Mouse (Mus musculus) adrenal gland, postnatal 4 days (tissue): ENCODE results near the gene Ctxn2. TPM values are rescaled to one million over a fixed set of nuclear protein-coding genes. Genes with fewer than 3 reads are reported as not detected.
A peak's percentile ranks its signal among the peaks of the same experiment; 100 is the strongest.
"Not testable (repeated sequence)": the region's sequence is repeated elsewhere in the genome, so short reads cannot be mapped to it uniquely, and the experiment has no call there.

Source experiments
- DNase-seq, 2 experiments: peaks; one replicate each; pipeline ENCODE4 v3.0.0; 2021 to 2022; ENCODE audit warnings: low spot score in 2 of 2, mixed read lengths in 2 of 2
- long read RNA-seq, 2 experiments: library from polyadenylated mRNA; stranded (forward); transcript quantifications; one replicate each; pipeline ENCODE4 v2.0.0; 2021
- total RNA-seq, 2 experiments: library from RNA; stranded (reverse); gene quantifications; 2 replicates each; pipeline ENCODE4 v1.2.3; 2021

The Ctxn2 gene
- not detected for total RNA-seq
- long read RNA-seq, experiment 1: 0 reads
- long read RNA-seq, experiment 2: 0 reads

- peak; percentile 58 to 73 for DNase-seq
Measured at GRCm38 (mm10) chr2:125135903-125136811, at the start of gene Ctxn2. Ctxn2 (plus strand) TSS chr2:125136692.

DNA sequence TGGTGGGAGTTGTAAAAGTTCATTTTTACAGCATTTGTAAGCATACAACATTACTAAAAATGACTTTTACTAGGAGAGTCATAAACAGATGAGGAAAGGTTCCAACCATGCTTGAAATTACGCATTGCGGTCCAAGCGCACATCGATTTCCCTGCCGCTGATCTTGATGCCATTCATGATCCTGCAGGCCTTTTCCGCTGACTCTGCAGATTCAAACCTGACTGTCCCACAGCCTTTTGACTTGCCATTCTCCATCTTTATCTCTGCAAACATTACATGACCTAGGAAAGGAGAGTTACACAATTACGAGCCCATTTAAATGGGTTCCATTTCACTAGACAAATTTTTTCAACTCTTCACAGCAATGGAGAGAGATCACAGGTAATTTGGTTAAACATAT lies 47.7 kb upstream of the Ctxn2 start:
- DNase-seq: no peak

- DNase-seq: not testable (repeated sequence)
Measured at GRCm38 (mm10) chr2:125092123-125092522, 44.4 kb upstream of the Ctxn2 start.

DNA sequence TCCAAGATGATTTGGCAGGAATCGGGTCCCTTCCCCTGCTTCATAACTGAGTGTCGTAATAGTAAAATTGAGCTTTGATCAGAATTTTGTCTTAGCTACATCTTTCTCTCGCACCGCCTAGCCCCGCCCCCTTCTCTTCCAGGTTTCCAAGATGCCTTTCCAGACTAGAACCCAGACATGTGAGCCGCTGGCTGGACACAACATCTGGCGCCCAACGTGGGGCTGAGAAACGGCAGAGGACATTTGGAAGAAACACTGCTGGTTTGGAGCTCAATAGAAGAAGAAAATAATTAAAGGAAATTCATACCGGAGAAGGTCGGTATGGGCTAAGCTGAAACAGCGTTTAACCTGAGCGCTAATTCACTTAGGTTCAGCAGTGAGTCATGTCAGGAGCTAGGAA lies 32.0 kb upstream of the Ctxn2 start:
- DNase-seq: not testable (repeated sequence)

- not testable (repeated sequence) for DNase-seq
Measured at GRCm38 (mm10) chr2:125106536-125106935, 30.0 kb upstream of the Ctxn2 start.

- DNase-seq: no peak
Measured at GRCm38 (mm10) chr2:125119381-125120110, 16.9 kb upstream of the Ctxn2 start.

DNA sequence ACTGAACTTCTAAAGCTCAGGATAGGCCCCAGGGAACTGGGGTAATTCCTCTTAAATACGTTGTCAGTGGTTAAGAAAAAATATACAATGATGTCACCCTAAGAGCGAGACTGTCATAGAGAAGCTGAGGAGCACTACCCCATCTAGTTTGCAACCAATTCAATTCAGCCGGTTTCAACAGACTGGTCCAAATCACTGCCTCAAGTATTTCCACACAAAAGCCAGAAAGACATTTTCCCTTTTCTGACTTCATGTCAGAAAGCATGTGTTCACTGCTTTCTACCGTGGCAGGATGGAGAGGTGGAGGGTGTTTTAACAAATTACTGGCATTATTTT lies 14.2 kb upstream of the Ctxn2 start:
- DNase-seq: no peak

GRCm38 (mm10) chr2:125122624-125123476 lies 13.6 kb upstream of the Ctxn2 start:
- peak; percentile 17 to 28 for DNase-seq

- DNase-seq: peak; percentile 64 to 76
Measured at GRCm38 (mm10) chr2:125123477-125123852, 13.0 kb upstream of the Ctxn2 start, which contains the start of gene Myef2. Myef2 (minus strand) TSS chr2:125123661.

- DNase-seq: no peak
Measured at GRCm38 (mm10) chr2:125125824-125126223, 10.7 kb upstream of the Ctxn2 start.

DNA sequence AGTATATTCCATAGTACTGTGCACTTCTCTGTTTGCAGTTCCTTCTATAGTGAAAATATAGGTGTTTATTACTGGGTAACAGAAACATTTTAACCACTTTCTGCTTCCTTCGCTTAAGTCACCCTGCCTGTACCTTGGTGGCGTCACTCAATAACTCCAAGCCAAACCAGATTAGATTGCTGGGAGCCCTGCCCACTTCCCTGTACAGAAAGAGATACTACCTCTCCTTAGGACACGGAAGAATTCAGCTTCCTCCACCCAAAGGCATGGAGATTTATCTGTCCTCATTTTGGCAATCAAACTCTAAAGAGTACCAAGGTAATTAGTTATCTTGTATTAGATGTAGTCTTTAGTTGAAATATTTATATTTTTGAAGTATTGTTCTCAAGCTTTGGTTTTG lies 9.7 kb upstream of the Ctxn2 start:
- no peak for DNase-seq

DNA sequence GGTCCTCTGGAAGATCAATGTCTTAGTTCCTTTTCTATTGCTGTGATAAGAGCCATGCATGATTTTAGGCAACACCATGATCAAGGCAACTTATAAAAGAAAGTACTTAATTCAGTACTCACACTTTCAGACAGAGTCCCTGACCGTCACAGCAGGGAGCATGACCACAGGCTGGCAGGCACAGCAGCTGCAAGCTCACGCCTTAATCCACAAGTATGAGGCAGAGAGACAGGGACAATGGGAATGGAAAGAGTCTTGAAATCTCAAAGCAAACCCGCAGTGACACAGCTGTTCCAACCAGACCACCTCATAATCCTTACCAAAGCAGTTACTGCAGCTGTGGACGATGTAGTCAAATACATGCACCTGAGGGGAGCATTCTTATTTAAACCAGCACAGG lies 2.4 kb upstream of the Ctxn2 start:
- DNase-seq: no peak

GRCm38 (mm10) chr2:125136846-125137245 lies 354 bp downstream of the Ctxn2 start:
- DNase-seq: no peak

DNA sequence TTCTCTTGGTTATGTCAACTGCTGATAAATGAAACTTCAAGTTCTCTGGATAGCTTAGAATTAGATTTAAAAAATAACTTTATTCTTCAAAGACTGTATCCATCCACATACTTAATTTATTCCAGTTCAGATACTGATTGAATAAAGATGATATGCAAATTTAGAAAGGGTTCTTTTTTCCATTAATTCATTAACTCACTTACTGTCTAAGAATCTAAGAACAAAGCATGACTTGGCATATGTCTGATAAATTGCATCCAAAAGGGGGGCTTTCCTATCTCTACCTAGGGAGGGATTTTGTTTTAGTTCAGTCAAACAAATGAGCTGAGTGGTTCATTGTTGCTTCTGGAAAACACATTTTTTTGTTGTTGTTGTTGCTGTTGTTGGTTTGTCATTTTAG lies 5.8 kb downstream of the Ctxn2 start:
- no peak for DNase-seq

DNA sequence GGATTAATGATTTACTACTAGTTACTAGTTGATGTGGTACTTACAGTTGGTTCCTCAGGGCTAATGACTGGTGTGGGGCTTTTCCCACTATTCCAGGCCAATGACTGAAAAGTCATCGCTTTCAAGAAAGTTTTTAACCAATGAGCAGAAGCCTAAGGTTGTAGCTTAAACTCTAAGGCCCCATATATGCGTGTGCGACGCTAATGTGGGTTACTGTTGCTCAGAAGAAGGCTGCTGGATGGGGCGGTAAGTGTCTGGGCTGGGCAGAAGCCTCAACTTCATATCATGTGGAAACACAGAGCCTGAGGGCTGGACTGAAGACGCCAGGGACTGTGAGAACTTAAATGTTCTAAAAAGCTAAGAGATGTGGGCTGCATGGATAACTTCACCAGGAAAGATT lies 15.9 kb downstream of the Ctxn2 start, which contains the start of gene Slc12a1:
TSS of gene Slc12a1 (plus strand) at position 118 of the 400 bp plus-strand sequence.
- DNase-seq: no peak

DNA sequence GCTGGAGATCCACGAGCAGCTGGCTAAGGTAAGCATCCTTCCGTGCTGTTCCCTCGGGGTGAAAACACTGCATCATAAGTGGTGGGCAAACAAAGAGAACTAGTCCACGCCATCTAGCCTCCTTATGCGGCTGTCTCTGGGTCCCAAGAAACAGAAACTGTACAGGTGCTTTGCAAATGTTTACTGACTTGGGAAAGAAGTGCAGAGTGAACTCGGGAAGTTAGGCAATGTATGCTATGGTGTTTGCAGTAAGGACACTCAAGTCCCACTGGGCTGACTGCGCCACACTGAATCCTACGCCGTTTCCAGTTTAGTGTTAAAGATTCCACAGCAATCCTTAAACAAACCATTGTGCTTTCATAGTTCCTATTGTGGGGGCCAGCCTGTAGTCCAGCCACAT lies 17.8 kb downstream of the Ctxn2 start:
- no peak for DNase-seq

DNA sequence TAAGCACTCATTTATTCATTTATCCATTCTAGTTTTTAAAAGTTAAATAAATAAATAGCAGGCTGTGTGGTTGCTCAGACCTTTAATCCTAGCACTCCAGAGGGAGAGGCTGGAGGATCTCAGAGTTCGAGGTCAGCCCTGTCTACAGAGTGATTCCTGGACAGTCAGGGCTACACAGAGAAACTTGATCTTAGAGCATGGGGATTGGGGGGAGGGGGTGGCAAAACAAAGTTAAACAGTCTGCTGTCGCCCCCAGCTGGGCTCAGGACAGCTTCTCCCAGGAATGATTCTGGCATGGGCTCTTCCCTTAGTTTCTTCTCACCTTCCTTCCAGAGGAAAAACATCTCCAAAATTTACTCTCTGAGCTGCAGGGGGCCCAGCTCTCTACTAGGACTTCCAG lies 19.0 kb downstream of the Ctxn2 start:
- DNase-seq: no peak

DNA sequence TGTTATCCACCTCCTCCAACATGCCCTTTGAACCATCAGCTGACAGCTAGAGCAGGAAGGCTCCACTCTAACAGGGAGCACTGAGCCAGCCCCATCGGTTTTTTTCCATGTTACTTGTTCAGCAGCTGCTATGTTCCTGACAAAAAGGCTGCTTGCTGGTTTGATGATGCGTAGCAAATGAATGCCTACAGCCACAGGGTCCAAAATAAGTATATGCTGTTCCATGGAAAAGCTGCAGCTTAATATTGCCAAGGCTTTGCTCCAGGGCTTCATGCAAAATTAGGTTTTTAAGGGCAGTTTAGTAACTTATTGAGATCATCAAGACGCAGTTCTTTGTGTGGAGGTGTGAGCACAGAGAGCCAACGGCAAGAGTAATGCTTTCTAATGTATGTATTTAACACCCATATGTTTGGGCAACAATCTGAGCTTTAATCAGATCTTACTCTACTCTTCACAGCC lies 25.5 kb downstream of the Ctxn2 start:
- DNase-seq: no peak

- no peak for DNase-seq
Measured at GRCm38 (mm10) chr2:125178225-125178798, 41.8 kb downstream of the Ctxn2 start.

- DNase-seq: no peak
Measured at GRCm38 (mm10) chr2:125187904-125188303, 51.4 kb downstream of the Ctxn2 start.

DNA sequence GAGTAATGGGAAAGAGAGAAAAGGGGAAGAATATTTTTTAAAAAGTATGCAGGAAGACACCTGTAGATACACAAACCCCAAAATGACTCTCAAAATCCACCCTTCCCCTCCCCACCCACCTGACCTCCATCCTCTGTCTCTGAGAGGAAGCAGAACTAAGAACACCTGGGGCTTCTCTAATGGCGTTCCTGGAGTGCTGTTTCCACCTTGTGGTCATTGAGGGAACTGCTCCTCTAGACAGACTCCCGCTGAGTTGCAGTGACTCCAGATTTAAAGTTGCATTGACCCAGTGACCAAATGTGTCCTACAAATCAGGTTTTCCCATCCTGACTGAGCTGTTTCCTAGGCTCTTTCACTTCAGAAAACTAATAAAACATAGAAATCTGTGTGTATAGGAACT lies 52.7 kb downstream of the Ctxn2 start:
- peak in 1 of 2 experiments; percentile 12 for DNase-seq
